Mouse (Mus musculus): ENCODE measurements around the gene Pdlim5. TPM values are rescaled to one million over a fixed set of nuclear protein-coding genes. Genes with fewer than 3 reads are reported as not detected.
"Not testable (repeated sequence)": the region's sequence is repeated elsewhere in the genome, so short reads cannot be mapped to it uniquely, and the experiment has no call there.

Gene Pdlim5
- 18.7 and 19.9 TPM in 2 replicates for polyA plus RNA-seq (2012; rRNA removed)

- Histone ChIP-seq H3K4me1 (ENCODE audit: control insufficient read depth, insufficient read depth, low read length) (no peaks in the 10 kb centered on the region), H3K27ac (ENCODE audit: insufficient read depth, low read length) (peak within 1 kb of the TSS; percentile 66), H3K4me3 (ENCODE audit: insufficient read depth, low read length) (peak within 1 kb of the TSS; percentile 74)
- peak; percentile 56; the same call in 1 of the 2 replicates for TF ChIP-seq POLR2A (IDR thresholded peaks at IDR 0.05; ENCODE audit: extremely low read depth, insufficient read depth, low read length)
- no peak for TF ChIP-seq CTCF (IDR thresholded peaks at IDR 0.05; ENCODE audit: extremely low read depth, insufficient read depth, low read length)
Measured at GRCm38 (mm10) chr3:142395520-142396193, at the start of gene Pdlim5. TSS of gene Pdlim5 (minus strand) at chr3:142395696.

GRCm38 (mm10) chr3:142443710-142444043 is 48.2 kb upstream of the Pdlim5 start:
- TF ChIP-seq POLR2A (IDR thresholded peaks at IDR 0.05; ENCODE audit: extremely low read depth, insufficient read depth, low read length), result no peak
- TF ChIP-seq CTCF (IDR thresholded peaks at IDR 0.05; ENCODE audit: extremely low read depth, insufficient read depth, low read length), result no peak
- no peaks in the 10 kb centered on the region for H3K4me1 ChIP-seq (ENCODE audit: control insufficient read depth, insufficient read depth, low read length)
- no peak overlapping the region for H3K4me3 ChIP-seq (ENCODE audit: insufficient read depth, low read length)
- H3K27ac ChIP-seq (ENCODE audit: insufficient read depth, low read length), result no peak overlapping the region

- TF ChIP-seq POLR2A (IDR thresholded peaks at IDR 0.05; ENCODE audit: extremely low read depth, insufficient read depth, low read length) (no peak), CTCF (IDR thresholded peaks at IDR 0.05; ENCODE audit: extremely low read depth, insufficient read depth, low read length) (peak; percentile 83)
- Histone ChIP-seq H3K4me3 (ENCODE audit: insufficient read depth, low read length) (no peak overlapping the region), H3K27ac (ENCODE audit: insufficient read depth, low read length) (no peak overlapping the region), H3K4me1 (ENCODE audit: control insufficient read depth, insufficient read depth, low read length) (no peaks in the 10 kb centered on the region)
Measured at GRCm38 (mm10) chr3:142443006-142443709, 47.7 kb upstream of the Pdlim5 start.

- TF ChIP-seq POLR2A (IDR thresholded peaks at IDR 0.05; ENCODE audit: extremely low read depth, insufficient read depth, low read length), result no peak
- no peak for TF ChIP-seq CTCF (IDR thresholded peaks at IDR 0.05; ENCODE audit: extremely low read depth, insufficient read depth, low read length)
- no peak overlapping the region for H3K27ac ChIP-seq (ENCODE audit: insufficient read depth, low read length)
- H3K4me1 ChIP-seq (ENCODE audit: control insufficient read depth, insufficient read depth, low read length), result no peaks in the 10 kb centered on the region
- H3K4me3 ChIP-seq (ENCODE audit: insufficient read depth, low read length), result no peak overlapping the region
Measured at GRCm38 (mm10) chr3:142442161-142442560, 46.7 kb upstream of the Pdlim5 start.

- TF ChIP-seq POLR2A (IDR thresholded peaks at IDR 0.05; ENCODE audit: extremely low read depth, insufficient read depth, low read length) (no peak), CTCF (IDR thresholded peaks at IDR 0.05; ENCODE audit: extremely low read depth, insufficient read depth, low read length) (no peak)
- no peak overlapping the region for H3K4me3 ChIP-seq (ENCODE audit: insufficient read depth, low read length)
- H3K4me1 ChIP-seq (ENCODE audit: control insufficient read depth, insufficient read depth, low read length), result no peaks in the 10 kb centered on the region
- no peak overlapping the region for H3K27ac ChIP-seq (ENCODE audit: insufficient read depth, low read length)
Measured at GRCm38 (mm10) chr3:142441142-142441541, 45.6 kb upstream of the Pdlim5 start.

GRCm38 (mm10) chr3:142440191-142440590 is 44.7 kb upstream of the Pdlim5 start:
- TF ChIP-seq CTCF (IDR thresholded peaks at IDR 0.05; ENCODE audit: extremely low read depth, insufficient read depth, low read length) (no peak), POLR2A (IDR thresholded peaks at IDR 0.05; ENCODE audit: extremely low read depth, insufficient read depth, low read length) (no peak)
- H3K4me1 ChIP-seq (ENCODE audit: control insufficient read depth, insufficient read depth, low read length), result no peaks in the 10 kb centered on the region
- no peak overlapping the region for H3K27ac ChIP-seq (ENCODE audit: insufficient read depth, low read length)
- no peak overlapping the region for H3K4me3 ChIP-seq (ENCODE audit: insufficient read depth, low read length)

- Histone ChIP-seq H3K4me1 (ENCODE audit: control insufficient read depth, insufficient read depth, low read length) (no peaks in the 10 kb centered on the region), H3K27ac (ENCODE audit: insufficient read depth, low read length) (no peak overlapping the region), H3K4me3 (ENCODE audit: insufficient read depth, low read length) (no peak overlapping the region)
- TF ChIP-seq POLR2A (IDR thresholded peaks at IDR 0.05; ENCODE audit: extremely low read depth, insufficient read depth, low read length) (no peak), CTCF (IDR thresholded peaks at IDR 0.05; ENCODE audit: extremely low read depth, insufficient read depth, low read length) (no peak)
Measured at GRCm38 (mm10) chr3:142439591-142440093, 44.1 kb upstream of the Pdlim5 start.

GRCm38 (mm10) chr3:142438630-142439029 is 43.1 kb upstream of the Pdlim5 start:
- H3K4me3 ChIP-seq (ENCODE audit: insufficient read depth, low read length); H3K27ac ChIP-seq (ENCODE audit: insufficient read depth, low read length); H3K4me1 ChIP-seq (ENCODE audit: control insufficient read depth, insufficient read depth, low read length): not testable (repeated sequence)

- TF ChIP-seq POLR2A (IDR thresholded peaks at IDR 0.05; ENCODE audit: extremely low read depth, insufficient read depth, low read length) (no peak), CTCF (IDR thresholded peaks at IDR 0.05; ENCODE audit: extremely low read depth, insufficient read depth, low read length) (no peak)
- H3K4me1 ChIP-seq (ENCODE audit: control insufficient read depth, insufficient read depth, low read length), result no peaks in the 10 kb centered on the region
- no peak overlapping the region for H3K4me3 ChIP-seq (ENCODE audit: insufficient read depth, low read length)
- H3K27ac ChIP-seq (ENCODE audit: insufficient read depth, low read length), result no peak overlapping the region
Measured at GRCm38 (mm10) chr3:142436824-142437223, 41.3 kb upstream of the Pdlim5 start.

- Histone ChIP-seq H3K4me1 (ENCODE audit: control insufficient read depth, insufficient read depth, low read length) (no peaks in the 10 kb centered on the region), H3K4me3 (ENCODE audit: insufficient read depth, low read length) (no peak overlapping the region), H3K27ac (ENCODE audit: insufficient read depth, low read length) (no peak overlapping the region)
- TF ChIP-seq CTCF (IDR thresholded peaks at IDR 0.05; ENCODE audit: extremely low read depth, insufficient read depth, low read length), result no peak
- no peak for TF ChIP-seq POLR2A (IDR thresholded peaks at IDR 0.05; ENCODE audit: extremely low read depth, insufficient read depth, low read length)
Measured at GRCm38 (mm10) chr3:142436212-142436611, 40.7 kb upstream of the Pdlim5 start.

All from cortical plate, adult 2 months (tissue).